Mouse (Mus musculus): ENCODE results near the gene B130006D01Rik. TPM values are rescaled to one million over a fixed set of nuclear protein-coding genes. Genes with fewer than 3 reads are reported as not detected.

The B130006D01Rik gene
- total RNA-seq, 2 experiments from 2014 or later: 0.47 to 0.79 TPM

DNA sequence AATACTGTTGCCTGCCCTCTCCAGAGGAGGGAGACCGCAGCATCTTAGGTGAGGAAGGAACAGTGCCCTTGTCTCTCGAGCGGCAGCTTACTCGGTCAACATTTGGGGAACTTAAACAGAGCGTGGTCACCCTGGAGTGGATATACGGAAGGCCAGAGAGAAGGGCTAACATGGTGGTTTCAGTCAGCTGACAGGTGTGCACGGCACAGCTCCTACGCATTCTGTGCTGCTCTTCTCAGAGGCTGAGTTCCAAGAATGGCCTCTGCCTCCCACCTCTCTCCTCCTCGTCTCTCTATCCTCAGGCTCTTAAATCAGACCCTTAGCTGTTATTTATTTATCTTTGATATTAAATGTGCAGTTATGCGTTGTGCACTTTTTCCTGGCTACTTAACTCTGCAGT lies 41.9 kb downstream of the B130006D01Rik start:
- DNase-seq: no peak
- intact Hi-C loops (cut with DNase I): no loop called here

GRCm38 (mm10) chr11:95768244-95768643 lies 44.9 kb downstream of the B130006D01Rik start:
- intact Hi-C loops (cut with DNase I): no loop called here
- no peak for DNase-seq

GRCm38 (mm10) chr11:95769208-95769607 lies 45.8 kb downstream of the B130006D01Rik start:
- intact Hi-C loops (cut with DNase I): no loop called here
- no peak for DNase-seq

DNA sequence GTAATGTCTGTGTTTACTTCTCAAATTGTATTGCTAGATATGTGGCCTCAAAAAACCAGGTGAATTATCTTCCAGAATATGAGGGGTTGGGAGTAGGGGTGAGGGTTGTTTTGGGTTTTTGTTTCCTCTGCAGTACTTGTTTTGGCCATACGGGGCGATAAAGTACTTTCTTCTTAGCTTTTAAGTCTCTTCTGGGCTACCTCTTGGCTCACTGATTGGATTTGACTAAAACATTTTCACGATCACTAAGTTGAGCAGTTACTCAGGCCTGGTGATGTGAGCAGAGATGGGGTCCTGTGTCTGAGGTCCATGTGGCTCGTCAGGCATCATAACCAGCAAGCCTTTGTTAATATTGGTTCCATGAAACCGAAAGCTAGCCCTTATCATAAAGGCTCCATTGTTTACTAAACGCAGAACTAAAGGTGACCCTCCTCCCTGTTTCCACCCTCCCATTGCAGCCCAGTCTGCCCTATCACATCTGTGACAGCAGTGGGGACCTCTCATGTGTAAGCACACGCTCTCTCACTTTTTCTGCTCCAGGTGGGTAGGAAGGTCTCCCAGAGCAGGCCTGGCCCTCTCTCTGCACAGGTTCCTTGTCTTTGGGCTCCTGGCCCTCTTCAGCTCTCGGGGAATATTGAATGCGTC lies 47.5 kb downstream of the B130006D01Rik start:
- DNase-seq: peak; percentile 35 to 67
- intact Hi-C loops (cut with DNase I): loop anchor here (1.0 to 5.0 kb wide), 3 partner anchors 56 to 211 kb away; no protein-coding TSS in a partner anchor

DNA sequence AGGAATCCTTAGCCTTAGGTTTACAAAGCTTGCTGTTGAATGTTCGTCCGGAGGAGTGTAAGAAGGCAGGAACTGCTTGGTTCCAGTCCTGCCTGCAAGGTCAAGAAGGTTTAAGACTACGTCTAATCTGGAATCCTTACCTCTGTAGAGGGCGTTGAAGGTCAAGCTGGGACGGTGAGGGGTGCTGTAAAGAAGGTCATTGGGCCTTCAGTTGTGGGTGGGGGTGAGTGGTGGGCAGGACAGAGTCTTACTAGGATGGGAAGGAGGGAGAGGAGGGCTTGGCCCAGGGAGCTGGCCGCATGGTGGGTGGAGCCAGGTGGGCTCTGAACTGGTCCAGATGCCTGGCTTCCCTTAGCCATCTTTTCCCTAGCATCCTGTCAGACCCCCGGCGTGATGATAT lies 48.3 kb downstream of the B130006D01Rik start:
- no peak for DNase-seq
- intact Hi-C loops (cut with DNase I): loop anchor here (1.0 to 5.0 kb wide), 3 partner anchors 56 to 211 kb away; no protein-coding TSS in a partner anchor

DNA sequence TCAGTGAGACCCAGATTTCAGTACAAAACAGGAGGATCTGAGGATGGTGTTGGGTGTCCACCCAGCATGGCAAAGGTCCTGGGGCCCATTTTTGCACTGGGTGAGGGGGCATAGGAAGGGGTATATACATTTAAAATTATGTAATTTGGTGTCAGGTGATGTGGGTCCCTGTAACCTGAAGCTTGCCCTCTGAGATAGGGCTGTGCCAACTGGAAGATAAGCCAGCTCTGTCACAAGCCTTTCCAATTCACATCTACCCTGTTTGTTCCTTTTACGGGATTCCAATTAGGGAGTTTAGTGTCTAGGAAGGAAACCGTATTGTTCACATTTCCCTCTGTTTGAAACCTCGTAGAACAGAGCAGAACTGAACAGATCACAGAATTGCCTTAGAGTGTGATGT lies 49.9 kb downstream of the B130006D01Rik start:
- DNase-seq: peak; percentile 37 to 38
- intact Hi-C loops (cut with DNase I): loop anchor here (5.0 kb wide), 1 partner anchor 209 kb away; no protein-coding TSS in a partner anchor

Other genes starting within 250 kb of the B130006D01Rik start
- gene Nxph3, start 209.0 kb upstream of the B130006D01Rik start, total RNA-seq (2021): under 1 TPM; 0.84 to 0.87 TPM
- 1 to 10 TPM; 2.7 to 4.4 TPM for gene Ngfr, start 135.9 kb upstream of the B130006D01Rik start, total RNA-seq (2021)
- 100 to 1,000 TPM; 337 to 343 TPM for gene Phb, start 56.6 kb upstream of the B130006D01Rik start, total RNA-seq (2021)
- 10 to 100 TPM; 48.9 to 52.2 TPM for gene Zfp652, start 10.9 kb upstream of the B130006D01Rik start, total RNA-seq (2021)
- 100 to 1,000 TPM; 129 to 148 TPM for gene Phospho1, start 100.9 kb downstream of the B130006D01Rik start, total RNA-seq (2021)
- gene Gngt2, start 113.6 kb downstream of the B130006D01Rik start, total RNA-seq (2021): 10 to 100 TPM; 24.7 to 26.0 TPM
- 10 to 100 TPM; 16.2 to 21.1 TPM for gene Abi3, start 118.9 kb downstream of the B130006D01Rik start, total RNA-seq (2021)
- gene B4galnt2, start 191.3 kb downstream of the B130006D01Rik start, total RNA-seq (2021): not detected

Measured in heart, postnatal 10 days (tissue).